Mouse (Mus musculus) adrenal gland, postnatal 14 days (tissue): ENCODE results near the gene Cdx2. TPM values are rescaled to one million over a fixed set of nuclear protein-coding genes. Genes with fewer than 3 reads are reported as not detected.

Experiments
- DNase-seq: peaks from one replicate; pipeline ENCODE4 v3.0.0; 2021; ENCODE audit warnings: mixed read lengths
- long read RNA-seq, 2 experiments: library from polyadenylated mRNA; stranded (forward); transcript quantifications; one replicate each; pipeline ENCODE4 v2.0.0; 2021
- total RNA-seq: library from RNA; stranded (reverse); gene quantifications from 2 replicates; pipeline ENCODE4 v1.2.3, GENCODE M21; 2021

The Cdx2 gene
- not detected in 2 replicates for total RNA-seq
- long read RNA-seq, experiment 1 = 0 reads
- long read RNA-seq, experiment 2 = 0 reads

GRCm38 (mm10) chr5:147306638-147307397, at the start of gene Cdx2:
Cdx2 (minus strand) TSS chr5:147307270.
- no peak for DNase-seq

GRCm38 (mm10) chr5:147356260-147357055, 49.4 kb upstream of the Cdx2 start:
- no peak for DNase-seq

GRCm38 (mm10) chr5:147355788-147356187, 48.7 kb upstream of the Cdx2 start:
- DNase-seq = no peak

DNA sequence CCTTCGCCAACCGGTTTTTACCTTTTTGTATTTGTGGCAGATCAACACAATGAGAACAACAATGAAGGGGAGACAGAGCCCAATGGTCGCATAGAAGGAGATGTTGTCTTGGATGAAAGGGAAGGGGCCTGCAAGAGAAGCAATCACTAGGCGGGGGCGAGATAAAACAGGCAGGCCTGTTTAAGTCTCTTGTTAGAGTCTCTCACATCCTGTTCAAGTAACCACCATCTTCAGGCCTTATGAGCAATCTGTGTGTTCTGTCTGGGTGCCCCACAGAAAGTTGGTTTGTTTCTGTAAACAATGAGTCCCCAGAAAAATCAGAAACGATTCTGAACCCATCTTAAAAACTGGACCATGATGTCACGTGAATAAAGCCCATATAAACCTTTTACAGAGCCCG, 47.9 kb upstream of the Cdx2 start:
- DNase-seq = no peak

DNA sequence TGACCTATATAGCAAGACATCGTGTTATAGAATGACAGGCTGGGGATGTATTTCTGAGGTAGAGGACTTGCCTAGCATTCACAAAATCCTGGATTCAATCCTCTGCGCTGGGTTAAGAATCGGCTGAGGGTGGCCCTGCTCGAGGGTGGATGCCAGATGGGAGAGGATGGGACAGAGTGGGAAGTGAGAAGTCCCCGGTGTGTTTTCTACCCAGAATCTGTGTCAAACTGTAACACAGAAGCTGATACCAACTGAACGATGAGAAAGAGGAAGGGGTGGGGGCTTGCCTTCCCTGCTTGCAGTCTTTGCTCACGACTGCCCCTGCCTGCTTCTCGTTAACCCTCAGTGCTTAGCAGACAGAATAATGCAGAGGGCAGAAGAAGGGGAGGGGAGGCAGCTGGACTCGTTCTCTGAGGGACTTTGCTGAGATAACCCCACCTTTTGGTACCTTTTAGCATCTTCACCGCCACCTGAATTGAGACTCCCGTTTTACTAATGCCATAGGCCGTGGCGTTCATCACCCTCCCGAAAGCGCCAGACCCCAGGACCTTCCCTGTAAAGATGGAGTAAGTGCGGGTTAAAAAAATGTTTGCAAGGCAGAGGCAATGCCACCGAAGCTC, 47.2 kb upstream of the Cdx2 start:
- DNase-seq = no peak

- no peak for DNase-seq
Observed at GRCm38 (mm10) chr5:147351931-147352330, 44.9 kb upstream of the Cdx2 start.

GRCm38 (mm10) chr5:147345981-147346380, 38.9 kb upstream of the Cdx2 start:
- DNase-seq = no peak

DNA sequence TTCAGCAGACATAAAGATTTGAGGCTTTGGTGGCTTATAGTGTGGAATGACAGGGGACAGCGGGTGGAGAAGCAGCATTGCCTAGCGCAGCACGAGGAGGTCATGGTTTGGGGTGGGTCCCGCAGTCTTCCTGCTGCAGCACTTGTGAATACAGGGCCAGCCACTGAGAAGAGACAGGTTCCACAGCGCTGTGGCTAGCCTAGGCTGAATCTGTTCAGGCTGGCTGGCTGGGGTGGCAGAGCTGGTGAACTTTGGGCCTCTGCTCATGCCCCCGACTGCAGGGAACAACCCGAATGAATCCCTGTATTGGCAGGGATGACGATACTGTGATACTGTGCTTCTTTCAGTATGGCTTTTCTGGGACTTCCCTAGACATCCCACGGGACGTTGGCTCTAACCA, 36.8 kb upstream of the Cdx2 start:
- DNase-seq = no peak

DNA sequence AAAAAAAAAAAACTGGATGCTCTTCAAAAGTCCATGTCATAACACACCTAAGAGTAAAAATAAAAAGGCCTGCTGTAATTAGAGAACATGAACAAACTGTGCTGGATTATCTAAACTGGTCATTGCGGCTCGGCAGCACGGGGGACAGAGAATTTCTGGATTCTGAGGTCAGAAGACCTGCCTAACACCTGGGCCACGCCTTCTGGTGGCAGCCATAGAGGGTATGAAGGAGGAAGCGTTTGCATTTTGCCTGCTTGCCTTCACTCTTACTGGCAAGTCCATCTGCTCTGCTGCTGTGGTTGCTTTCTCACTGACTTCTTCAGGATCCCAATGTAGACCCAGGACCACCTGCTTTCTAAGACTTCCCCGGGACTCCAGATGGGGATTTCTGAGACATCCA, 35.8 kb upstream of the Cdx2 start:
- DNase-seq = no peak

DNA sequence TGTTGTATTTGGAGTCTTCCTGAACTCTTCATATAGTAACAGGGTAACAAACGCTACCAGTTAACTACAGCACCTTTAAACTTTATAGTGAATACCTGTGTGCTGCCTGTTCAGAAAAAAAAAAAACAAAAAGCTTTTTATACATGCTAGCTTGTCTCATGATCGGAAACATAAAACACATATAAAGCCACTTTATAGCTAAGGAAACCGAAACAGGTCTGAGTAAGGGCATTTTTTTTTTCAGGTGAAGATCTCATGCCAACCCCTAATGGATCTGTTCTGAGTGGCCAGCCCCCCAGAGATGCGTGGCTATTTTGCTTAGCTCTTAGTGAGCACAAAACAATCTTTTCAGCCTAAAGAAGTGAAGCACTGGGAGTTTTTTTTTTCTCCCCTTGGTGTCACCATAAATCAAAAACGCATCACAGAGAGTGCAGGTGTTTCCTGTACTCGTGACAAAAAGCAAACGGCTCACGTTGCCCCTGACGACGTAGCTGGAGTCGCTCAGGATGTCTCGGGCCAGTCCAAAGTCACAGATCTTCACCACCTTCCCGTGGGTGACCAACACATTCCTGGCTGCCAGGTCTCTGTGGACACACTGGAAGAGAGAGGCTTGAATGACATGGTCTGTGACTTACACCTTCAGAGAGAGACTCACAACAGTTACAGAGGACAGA, 33.8 kb upstream of the Cdx2 start:
- peak; percentile 27 for DNase-seq

DNA sequence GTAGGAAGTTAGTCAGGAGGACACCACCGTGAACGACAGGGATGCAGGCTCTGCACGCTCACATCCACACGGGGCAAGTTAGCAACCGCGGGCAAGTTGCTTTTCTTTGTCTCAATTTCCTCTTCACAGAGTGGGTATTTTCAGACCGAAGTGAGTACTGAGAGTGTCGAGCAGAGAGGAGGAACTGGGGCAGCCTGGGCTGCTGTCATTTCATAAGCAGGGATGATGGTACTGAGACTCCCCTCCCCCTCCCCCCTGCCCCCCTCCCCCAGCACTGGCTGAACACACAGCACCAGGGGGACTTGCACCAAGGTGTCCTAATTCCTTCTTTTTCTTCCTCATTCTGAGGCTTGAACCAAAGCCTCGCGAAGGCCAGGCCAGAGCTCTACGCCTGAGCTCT, 32.5 kb upstream of the Cdx2 start:
- no peak for DNase-seq

DNA sequence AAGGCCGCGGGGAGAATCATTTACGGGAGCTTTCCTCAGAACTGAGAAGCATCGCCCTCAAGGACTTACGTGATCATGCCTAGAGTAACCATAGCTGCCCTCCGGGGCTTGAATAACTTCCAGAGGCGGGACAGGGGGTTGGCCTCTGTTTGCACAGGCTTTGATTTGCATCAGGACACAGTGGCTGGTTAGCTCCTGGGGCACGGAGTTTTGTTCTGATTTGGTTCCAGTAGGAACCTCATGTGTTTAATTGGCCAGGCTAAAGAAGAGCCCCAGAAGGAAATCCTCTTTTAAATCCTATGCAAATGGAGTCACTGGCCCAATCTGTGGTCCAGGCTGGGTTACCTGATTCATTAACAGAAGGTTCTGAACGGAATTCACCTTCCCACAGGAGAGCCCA, 31.9 kb upstream of the Cdx2 start:
- DNase-seq = peak; percentile 14

DNA sequence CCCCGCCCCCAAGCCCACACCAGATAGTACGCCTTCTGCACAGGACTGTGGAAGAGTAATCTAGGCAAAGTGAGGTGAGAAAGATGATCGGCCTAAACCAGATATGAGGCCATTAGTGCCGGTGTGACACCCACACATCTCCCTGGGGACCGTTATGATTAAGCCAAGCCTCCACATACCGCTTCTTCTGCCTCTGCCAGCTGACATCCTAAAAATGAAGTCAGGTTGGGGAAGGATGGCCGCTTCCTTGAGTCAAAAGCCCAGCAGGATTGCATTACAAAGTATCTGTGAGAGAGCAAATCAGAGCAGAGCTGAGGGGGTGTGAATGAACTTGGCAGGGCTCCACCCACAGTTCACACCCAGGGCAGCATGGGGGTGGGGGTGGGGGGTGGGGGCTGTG, 25.6 kb upstream of the Cdx2 start:
- no peak for DNase-seq

DNA sequence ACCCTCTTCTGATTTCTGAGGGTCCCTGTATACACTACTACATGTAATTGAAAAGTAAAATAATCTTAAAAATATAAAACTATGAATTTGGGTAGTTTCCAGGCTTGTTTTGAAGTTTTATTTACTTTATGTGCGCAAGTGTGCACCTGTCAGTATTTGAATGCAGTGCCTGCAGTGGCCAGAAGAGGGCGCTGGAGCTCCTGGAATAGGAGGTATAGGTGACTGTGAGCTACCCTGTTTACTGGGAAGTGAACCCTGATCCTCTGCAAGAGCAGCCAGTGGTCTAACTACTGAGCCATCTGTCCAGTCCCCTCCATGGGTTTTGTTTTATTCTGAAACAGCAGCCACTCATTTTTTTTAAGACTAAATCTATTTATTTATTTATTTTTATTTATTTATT, 24.5 kb upstream of the Cdx2 start:
- peak; percentile 71 for DNase-seq

- no peak for DNase-seq
Observed at GRCm38 (mm10) chr5:147329946-147330345, 22.9 kb upstream of the Cdx2 start.

DNA sequence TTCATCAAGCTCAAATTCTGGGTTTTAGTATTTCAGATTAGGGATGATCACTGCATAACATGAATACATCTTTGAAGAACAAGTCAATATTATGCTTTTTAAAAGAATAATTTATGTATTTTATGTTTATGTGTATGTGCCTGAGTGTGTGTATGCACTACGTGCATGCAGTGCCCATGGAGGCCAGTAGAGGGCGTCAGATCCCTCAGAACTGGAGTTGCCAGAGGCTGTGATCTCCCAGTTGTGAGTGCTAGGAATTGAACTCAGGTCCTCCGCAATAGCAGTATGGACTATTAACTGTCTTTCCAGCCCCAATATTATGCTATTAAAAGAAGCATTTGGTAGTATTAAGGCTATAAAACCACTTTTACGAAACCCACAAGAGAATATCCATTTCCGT, 20.6 kb upstream of the Cdx2 start:
- no peak for DNase-seq

- DNase-seq = no peak
Observed at GRCm38 (mm10) chr5:147325931-147326330, 18.9 kb upstream of the Cdx2 start.

DNA sequence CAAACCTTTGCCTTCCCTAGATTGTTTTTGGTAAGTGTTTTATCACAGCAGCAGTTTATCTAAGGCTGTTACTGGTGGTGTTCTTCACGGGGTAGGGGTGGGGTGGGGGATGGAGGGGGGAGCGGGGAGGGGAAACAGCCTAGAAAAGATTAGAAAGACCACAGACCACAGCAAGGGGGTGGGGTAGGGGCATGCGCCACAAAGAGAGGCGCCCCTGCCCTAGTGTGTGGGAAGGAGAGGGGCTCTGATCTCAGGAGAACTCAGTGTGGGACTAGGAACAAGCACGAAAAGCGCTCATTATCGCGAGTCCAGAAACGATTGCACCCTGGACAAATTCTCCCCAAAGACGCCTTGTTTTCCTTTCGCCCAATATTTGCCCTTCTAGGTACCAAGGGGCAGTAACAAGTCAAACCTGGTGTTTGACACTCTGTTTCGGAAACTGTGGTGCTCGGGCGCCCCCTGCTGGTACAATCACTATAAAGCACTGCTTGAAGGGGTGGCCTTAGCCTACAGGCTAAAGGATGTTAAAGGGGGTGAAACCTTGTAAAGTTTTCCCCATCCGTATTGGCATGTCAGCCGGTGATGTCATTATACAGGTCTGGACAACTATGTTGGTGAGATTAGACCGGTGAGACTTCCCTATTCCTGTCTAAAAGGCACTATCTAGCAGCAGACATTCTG, 16.3 kb upstream of the Cdx2 start:
- peak; percentile 87 for DNase-seq

GRCm38 (mm10) chr5:147322183-147322582, 15.1 kb upstream of the Cdx2 start, which contains the start of gene Urad:
Urad (minus strand) TSS chr5:147322440.
- no peak for DNase-seq

GRCm38 (mm10) chr5:147319653-147320052, 12.6 kb upstream of the Cdx2 start:
- peak; percentile 50 for DNase-seq

GRCm38 (mm10) chr5:147317991-147318390, 10.9 kb upstream of the Cdx2 start:
- DNase-seq = no peak

DNA sequence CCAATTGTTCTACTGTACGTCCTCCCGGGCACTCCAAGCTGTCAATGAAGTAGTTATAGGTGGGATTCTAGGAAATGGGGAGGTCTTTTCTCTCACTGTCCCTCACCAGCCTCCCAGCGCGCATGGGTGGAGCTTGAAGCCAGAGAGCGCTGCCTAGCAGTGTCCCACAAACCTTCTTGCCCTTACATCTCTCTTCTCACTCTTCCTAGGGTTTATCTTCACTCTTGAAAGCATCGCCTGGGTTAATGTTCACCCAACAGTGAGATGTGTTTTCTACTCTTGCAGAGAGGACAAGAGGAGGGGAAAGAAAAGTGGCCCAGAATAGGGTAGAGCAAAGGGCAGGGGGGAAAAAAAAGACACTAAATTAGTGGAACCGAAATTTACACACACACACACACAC, 10.3 kb upstream of the Cdx2 start:
- DNase-seq = no peak
